Mouse (Mus musculus): ENCODE data around the gene Isy1.
"Not testable (repeated sequence)": the region's sequence is repeated elsewhere in the genome, so short reads cannot be mapped to it uniquely, and the experiment has no call there.

GRCm38 (mm10) chr6:87764296-87764695, 74.3 kb downstream of the Isy1 start:
- TF ChIP-seq POLR2A (IDR thresholded peaks at IDR 0.05; ENCODE audit: borderline replicate concordance, low read depth, low read length); CTCF (IDR thresholded peaks at IDR 0.05; ENCODE audit: low read depth, low read length): not testable (repeated sequence)
